Mouse (Mus musculus) heart, postnatal 4 days (tissue): ENCODE results near the gene Serpinf1. TPM values are rescaled to one million over a fixed set of nuclear protein-coding genes. Genes with fewer than 3 reads are reported as not detected.
A peak's percentile ranks its signal among the peaks of the same experiment; 100 is the strongest.

Experiments
- DNase-seq: peaks from one replicate; pipeline ENCODE4 v3.0.0; 2021
- total RNA-seq, 2 experiments: library from RNA; stranded (reverse); gene quantifications; 2 replicates each; pipeline ENCODE4 v1.2.3; 2021

The Serpinf1 gene
- total RNA-seq, 2 experiments from 2014 or later, result 12.7 to 16.9 TPM

- no peak for DNase-seq
These were observed 32.7 kb upstream of the Serpinf1 start for GRCm38 (mm10) chr11:75455041-75455736.

DNA sequence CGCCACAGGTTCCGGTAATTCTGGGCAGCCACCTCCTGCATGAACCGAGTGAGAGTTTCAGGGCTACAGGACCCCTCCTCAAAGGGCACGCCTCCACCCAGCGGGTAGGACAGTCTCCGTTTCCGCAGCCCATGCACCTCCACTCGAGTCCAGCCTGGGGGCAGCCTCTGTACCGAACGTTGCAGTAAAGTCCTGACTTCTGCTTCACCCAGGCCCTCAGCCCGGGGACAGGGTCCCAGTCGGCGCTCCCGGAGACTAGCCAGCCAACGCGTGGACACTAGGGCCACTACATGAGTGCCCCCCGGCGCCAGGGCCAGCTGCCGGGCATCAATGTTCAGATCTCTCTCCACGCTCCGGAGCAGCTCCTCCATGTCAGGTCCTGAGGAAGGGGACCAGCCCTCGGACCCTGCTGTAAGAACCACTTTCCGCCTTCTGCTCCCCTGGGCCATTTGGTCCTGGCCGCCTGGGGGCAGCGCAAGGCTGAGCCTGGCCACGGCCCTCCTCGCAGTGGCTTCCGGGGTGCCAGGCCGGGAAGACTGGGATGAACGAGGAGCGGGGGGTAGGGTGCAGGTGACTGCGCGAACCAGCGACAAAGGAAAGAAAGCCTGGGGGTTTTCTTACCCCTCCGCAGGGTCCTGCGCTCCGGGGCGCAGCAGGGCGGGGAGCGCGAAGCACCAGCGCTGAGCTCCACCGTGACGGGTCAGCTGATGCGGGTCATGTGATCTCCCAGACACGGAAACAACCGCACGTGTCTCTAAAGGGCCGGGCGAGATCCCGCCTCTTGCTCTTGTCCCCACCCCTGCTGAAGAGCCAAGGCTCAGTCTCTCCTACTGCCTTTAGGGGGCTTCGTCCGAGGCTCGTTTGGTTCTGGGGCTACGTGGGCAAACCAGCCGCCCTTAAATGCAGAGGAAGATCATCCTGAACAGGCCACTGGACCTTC, 31.8 kb upstream of the Serpinf1 start, which contains the start of gene Wdr81:
TSS of gene Wdr81 (minus strand) at position 727 of the 940 bp plus-strand sequence.
- DNase-seq, result peak; percentile 87

DNA sequence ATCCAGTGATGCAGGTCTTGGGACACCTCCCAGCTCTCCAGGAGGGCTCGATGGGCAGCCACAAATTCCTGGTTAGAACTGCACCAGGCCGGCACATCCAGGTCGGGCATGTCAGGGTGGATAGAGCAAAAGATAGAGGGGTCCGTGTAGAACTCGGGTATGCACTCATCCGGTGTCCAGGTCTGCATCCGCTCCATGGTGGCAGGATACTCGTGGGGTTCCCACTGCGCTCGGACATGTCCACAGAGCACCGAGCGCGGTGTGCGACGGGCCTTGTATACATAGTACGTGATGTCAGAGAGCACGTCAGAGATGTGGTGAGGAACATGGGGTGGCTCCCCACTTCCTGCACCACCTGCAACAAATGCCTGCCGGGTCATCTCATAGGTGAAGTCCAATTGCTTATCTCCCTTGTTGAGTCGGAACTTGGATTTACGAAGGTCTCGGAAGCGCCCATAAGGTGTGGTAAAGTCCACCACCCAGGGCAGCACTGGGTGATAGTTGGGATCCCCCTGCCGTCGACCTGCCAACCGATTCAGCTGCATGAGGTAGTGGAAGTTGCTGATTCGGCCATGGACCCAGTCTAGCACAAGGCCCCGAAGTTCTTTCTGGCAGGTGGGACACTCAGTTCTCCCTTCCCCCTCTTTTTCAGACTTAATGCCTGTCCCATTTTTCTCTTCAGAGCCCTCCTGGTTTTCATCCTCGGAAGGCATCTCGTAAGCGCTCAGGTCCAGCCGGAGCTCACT, 30.5 kb upstream of the Serpinf1 start:
- no peak for DNase-seq

GRCm38 (mm10) chr11:75452081-75452480, 29.6 kb upstream of the Serpinf1 start:
- no peak for DNase-seq

DNA sequence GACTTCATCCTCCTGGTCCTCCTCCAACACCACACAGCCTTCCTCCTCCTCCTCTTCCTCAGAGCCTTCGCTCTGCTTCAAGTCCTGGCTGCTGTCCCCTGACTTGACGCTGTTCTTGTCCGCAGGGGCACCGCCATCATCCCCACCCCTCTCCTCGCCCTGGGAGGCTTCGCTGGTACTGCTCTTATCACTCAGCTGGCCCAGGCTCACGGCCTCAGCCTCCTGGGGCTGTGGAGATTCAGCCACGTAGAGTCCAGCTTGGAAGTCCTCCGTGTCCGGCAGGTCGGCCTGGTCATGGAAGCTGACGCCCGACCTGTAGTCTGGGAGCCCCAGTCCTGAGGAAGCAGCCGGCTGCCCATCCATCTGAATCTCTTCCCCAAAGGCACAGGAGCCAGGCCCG, 28.4 kb upstream of the Serpinf1 start:
- DNase-seq, result no peak

- DNase-seq, result no peak
These were observed 27.9 kb upstream of the Serpinf1 start for GRCm38 (mm10) chr11:75450304-75450908.

DNA sequence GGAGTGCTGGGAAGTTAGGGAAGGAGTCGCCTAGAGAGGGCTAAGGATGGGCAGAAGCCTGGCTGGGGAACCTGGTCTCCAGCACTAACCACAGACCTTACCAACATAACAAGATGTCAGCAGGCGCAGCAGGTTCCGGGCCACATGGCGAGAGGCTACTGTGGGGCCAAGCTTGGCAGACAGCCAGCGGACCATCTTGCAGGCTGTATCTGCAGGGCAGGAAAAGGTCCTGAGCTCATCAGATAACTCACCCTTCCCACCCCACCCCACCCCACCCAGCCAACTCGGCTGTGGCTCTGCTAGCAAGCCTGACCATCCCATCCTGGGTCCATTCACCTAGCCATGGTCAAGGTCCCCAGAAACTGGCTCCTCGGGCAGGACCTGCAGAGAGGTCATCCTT, 27.2 kb upstream of the Serpinf1 start:
- no peak for DNase-seq

DNA sequence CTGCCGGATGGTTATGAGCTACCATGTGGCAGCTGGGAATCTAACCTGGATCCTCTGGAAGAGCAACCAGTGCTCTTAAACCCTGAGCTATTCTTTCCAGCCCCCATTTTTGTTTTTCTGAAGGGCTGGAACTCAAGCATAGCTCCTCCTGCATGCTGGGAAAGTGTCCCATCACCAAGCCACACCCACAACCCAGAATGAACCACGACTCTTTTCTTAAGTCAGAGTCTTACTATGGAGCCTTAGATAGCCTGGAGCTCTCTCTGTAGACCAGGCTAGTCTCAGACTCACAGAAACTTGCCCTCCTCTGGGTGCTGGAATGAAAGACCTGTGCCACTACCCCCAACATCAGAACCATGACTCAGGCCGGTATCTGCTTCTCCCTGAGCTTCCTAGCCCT, 26.1 kb upstream of the Serpinf1 start:
- no peak for DNase-seq

DNA sequence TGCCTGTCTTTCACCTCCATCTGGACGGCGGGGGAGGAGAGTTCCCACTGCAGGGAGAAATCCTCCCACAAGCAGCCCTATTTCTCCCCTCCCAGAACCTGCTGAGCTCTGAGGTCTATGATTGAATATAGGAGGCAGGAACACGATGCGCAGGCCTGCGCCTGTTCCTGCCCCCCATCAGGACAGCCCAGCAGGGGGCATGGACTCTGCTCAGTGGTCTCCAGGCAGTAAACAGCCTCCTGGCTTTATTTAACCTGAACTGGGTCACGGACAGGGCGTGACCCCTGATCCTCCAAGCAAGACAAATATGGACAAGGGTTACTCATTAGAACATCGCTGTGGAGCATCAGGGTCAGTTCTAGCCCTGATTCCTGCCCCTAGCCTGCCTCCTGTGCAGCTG, 21.2 kb upstream of the Serpinf1 start:
- no peak for DNase-seq

DNA sequence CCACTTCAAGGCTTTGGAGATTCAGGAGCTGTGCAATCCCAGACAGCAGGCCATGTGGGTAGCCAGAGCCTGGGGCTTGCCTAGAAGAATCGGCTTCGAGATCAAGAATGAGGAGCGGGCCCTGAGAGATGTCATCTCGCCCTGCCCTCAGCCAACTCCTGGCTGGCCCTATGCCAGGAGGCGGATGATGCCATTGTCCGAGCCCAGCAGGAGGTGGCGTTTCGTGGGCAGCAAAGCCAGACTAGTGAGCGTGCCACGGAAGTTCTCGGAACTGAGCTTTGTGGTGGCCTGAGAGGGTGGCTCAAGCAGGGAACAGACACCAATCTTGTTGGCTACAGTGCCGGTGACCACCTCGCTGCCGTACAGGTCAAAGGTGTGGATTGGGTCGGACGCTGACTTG, 19.1 kb upstream of the Serpinf1 start:
- DNase-seq, result no peak

- no peak for DNase-seq
These were observed 18.5 kb upstream of the Serpinf1 start for GRCm38 (mm10) chr11:75441034-75441433.

- DNase-seq, result no peak
These were observed 17.4 kb upstream of the Serpinf1 start for GRCm38 (mm10) chr11:75439951-75440350.

DNA sequence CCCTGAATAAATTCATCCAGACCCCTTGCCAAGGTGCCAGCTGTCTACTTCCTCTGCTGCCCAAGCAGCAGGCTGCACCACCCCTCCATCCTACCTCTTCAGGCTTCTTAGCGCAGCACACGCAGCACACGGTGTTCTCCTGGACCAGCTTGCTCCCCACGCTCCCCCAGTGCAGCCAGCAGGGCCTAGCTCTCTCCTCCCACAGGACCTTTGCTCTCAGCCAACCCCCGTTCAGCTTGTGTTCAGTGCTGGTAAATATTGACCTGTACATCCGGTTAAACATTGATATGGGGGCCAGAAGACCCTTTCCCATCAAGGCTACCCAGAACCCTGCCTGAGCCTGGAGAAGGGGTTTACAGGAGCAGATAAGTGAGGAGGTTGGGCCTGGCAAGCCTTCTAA, 16.9 kb upstream of the Serpinf1 start, which contains the start of gene Serpinf2:
TSS of gene Serpinf2 (minus strand) at position 229 of the 400 bp plus-strand sequence.
- no peak for DNase-seq

- DNase-seq, result no peak
These were observed 16.3 kb upstream of the Serpinf1 start for GRCm38 (mm10) chr11:75438804-75439203.

- DNase-seq, result no peak
These were observed 15.7 kb upstream of the Serpinf1 start for GRCm38 (mm10) chr11:75438194-75438593.

DNA sequence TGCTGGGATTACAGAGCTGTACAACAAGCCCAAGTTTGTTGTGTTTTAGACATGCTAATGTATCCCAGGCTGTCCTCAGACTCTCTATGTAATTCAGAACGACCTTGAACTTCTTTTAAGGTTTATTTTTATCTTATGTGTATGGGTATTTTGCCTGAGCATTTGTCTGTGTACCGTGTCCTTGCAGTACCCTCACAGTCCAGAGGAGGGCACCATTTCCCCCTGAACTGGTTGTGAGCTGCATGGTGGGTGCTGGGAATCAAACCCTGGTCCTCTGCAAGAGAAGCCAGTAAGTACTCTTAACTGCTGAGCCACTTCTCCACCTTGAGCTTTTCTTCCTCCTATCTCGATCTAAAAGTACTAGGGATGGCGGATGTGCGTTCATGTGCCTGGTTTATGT, 11.6 kb upstream of the Serpinf1 start:
- DNase-seq, result no peak

DNA sequence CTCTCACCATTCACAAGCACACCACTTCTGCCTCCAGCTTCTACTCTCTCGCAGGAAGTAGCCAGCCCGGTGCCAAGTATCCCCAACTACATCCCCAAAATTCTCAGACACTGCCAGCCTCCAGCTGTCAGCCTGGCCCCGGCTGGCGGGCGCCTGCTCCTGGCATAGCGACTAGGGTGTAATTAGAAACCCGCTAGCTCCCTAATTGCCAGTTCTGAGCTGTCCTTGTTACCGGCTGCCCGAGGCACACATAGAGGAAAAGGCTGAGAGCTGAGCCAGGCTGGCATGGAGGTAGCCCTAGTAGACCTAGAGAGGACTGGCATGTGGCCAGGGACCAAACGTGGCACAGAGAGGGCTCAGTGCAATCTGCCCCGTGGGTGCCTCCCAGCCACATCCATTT, 8.8 kb upstream of the Serpinf1 start:
- DNase-seq, result no peak

GRCm38 (mm10) chr11:75429019-75429705, 6.7 kb upstream of the Serpinf1 start:
- DNase-seq, result no peak

- DNase-seq, result no peak
These were observed 2.0 kb upstream of the Serpinf1 start for GRCm38 (mm10) chr11:75424459-75424858.

GRCm38 (mm10) chr11:75424033-75424432, 1.5 kb upstream of the Serpinf1 start:
- DNase-seq, result no peak

- DNase-seq, result no peak
These were observed 590 bp upstream of the Serpinf1 start for GRCm38 (mm10) chr11:75423091-75423490.
